Mouse (Mus musculus) lung, adult 2 months (tissue): ENCODE data around the gene Gpc2. TPM values are rescaled to one million over a fixed set of nuclear protein-coding genes. Genes with fewer than 3 reads are reported as not detected.

Experiments used
- DNase-seq: peaks from one replicate; pipeline ENCODE4 v3.0.0; 2022
- H3K4me1 ChIP-seq: fragments of 200-500 bp; 2 replicates; pipeline ENCODE4 v1.6.1; 2011; ENCODE audit warnings: low read length; ENCODE audit not compliant: control insufficient read depth, insufficient read depth
- H3K4me3 ChIP-seq: fragments of 200-500 bp; replicated peaks from 2 replicates; pipeline ENCODE3; 2011; ENCODE audit warnings: low read depth, mild to moderate bottlenecking, control low read depth, low read length; ENCODE audit errors: extremely low read depth
- CTCF ChIP-seq: fragments of 200-500 bp; IDR thresholded peaks from 2 replicates; pipeline ENCODE4 v1.5.1; 2011; ENCODE audit warnings: mild to moderate bottlenecking, low read length, control low read depth; ENCODE audit not compliant: insufficient read depth
- POLR2A ChIP-seq: fragments of 200-500 bp; IDR thresholded peaks from 2 replicates; pipeline ENCODE4 v1.6.1; 2011; ENCODE audit warnings: low read depth, mild to moderate bottlenecking, control low read depth, low read length, borderline replicate concordance; ENCODE audit errors: extremely low read depth
- WGBS: fragments of 180-500 bp; shearing (Covaris S2); methylation state at CpG from one replicate; pipeline ENCODE4 v1.1.7; 2018; 5-methylcytosine and 5-hydroxymethylcytosine counted together
- polyA plus RNA-seq: library from polyadenylated mRNA; depleted of rRNA; stranded (reverse); fragments of >200 nt; gene quantifications from 2 replicates; pipeline ENCODE4 v1.2.3, GENCODE M21; 2012; rRNA removed

The Gpc2 gene
- polyA plus RNA-seq: 4.1 and 6.5 TPM in 2 replicates

DNA sequence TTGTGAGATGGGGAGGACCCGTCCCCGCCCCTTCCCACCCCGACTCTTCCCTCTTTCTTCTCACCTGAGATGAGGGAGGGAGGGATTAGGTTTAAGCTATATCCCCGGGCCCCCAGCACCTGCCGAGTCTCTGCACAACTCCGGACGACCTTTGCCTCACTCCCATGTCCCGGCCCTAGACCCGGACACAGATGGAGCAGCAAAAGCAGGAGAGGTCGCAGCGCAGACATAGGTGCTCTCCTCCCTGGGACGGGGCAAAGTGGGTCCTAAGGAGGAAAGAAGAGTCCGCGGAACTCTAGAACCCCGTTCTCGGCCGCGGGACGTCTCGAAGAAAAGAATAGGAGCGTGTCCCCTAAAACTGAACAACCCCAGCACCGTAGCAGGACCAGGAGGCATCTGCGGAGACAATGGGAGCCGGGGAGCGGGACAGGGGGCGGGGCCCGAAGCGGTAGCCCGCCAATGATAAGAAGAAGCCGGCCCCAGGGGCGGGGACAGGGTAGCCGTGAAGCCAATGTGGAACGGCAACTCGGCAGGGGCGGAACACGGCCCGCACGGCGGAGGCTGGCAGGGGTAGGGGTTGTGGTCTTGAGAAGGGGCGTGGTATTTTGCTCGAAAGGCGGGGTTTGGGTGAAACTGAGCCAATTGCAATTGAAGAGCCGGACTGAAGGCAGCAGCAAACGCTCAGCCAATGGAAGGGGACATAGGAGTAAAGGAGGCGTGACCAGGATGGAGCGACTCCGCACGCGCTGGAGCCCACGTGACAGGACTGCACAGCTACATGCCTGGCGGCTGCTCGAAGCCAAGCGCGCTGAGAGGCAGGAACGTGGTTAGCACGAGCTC lies at the start of gene Gpc2, which contains the start of the genes Gm43720 and Stag3:
Gene Gpc2, minus strand, starts transcription at position 421 of the 840 bp plus-strand sequence.
Gene Gm43720, minus strand, starts transcription at position 374 of the 840 bp plus-strand sequence.
Gene Stag3, plus strand, starts transcription at position 656 of the 840 bp plus-strand sequence.
- no peaks in the 10 kb centered on the region for H3K4me1 ChIP-seq
- peak within 1 kb of the TSS; percentile 24 for H3K4me3 ChIP-seq
- DNase-seq: peak; percentile 69
- TF ChIP-seq CTCF: no peak
- 1% methylated on average over 56 of the region's 56 CpGs for WGBS

- TF ChIP-seq POLR2A (no peak), CTCF (no peak)
- Histone ChIP-seq H3K4me3 (no peak overlapping the region), H3K4me1 (no peaks in the 10 kb centered on the region)
- WGBS: 91% methylated on average over 3 of the region's 3 CpGs
- no peak for DNase-seq
These were observed 33.0 kb upstream of the Gpc2 start for GRCm38 (mm10) chr5:138312795-138313194.

DNA sequence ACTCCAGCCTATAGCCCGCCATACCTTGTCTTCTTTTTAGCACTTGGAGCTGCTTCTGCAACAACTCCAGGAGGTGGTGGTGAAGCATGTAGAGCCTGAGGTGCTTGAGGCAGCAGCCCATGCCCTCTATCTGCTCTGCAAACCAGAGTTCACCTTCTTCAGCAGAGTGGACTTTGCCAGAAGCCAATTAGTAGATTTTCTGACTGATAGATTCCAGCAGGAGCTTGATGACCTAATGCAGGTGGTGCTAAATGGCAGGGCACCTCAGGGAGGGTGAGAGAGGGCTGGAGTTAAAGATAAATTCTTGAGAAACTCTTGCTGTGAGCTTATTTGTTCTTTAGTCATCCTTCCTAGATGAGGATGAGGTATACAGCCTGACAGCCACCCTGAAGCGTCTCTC lies 19.8 kb upstream of the Gpc2 start:
- TF ChIP-seq POLR2A (no peak), CTCF (no peak)
- no peak for DNase-seq
- no peak overlapping the region for H3K4me3 ChIP-seq
- no peaks in the 10 kb centered on the region for H3K4me1 ChIP-seq
- 75% methylated on average over 2 of the region's 2 CpGs for WGBS

- no peak for DNase-seq
- Histone ChIP-seq H3K4me3 (no peak overlapping the region), H3K4me1 (no peaks in the 10 kb centered on the region)
- TF ChIP-seq POLR2A (no peak), CTCF (no peak)
These were observed 14.4 kb upstream of the Gpc2 start for GRCm38 (mm10) chr5:138294158-138294557.

- TF ChIP-seq CTCF: no peak
- no peak for TF ChIP-seq POLR2A
- Histone ChIP-seq H3K4me3 (no peak overlapping the region), H3K4me1 (no peaks in the 10 kb centered on the region)
- DNase-seq: no peak
- 67% methylated on average over 1 of the region's 1 CpGs for WGBS
These were observed 11.8 kb upstream of the Gpc2 start for GRCm38 (mm10) chr5:138291638-138292037.

DNA sequence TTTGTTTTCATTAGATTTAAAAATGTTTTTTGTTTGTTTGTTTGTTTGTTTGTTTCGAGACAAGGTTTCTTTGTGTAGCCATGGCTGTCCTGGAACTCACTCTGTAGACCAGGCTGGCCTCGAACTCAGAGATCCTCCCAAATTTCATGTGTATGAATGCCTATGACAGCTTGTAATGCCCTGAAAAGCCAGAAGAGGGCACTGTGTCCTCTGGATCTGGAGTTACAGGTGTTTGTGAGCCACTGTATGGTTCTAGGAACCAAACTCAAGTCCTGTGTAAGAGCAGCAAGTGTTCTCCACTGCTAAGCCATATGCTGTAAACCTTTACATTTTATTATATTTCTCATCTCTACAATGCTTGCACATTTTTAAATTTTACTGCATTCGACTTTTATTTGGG lies 8.1 kb upstream of the Gpc2 start:
- Histone ChIP-seq H3K4me3 (no peak overlapping the region), H3K4me1 (no peaks in the 10 kb centered on the region)
- WGBS: 70% methylated on average over 3 of the region's 3 CpGs
- DNase-seq: no peak
- TF ChIP-seq CTCF: no peak

DNA sequence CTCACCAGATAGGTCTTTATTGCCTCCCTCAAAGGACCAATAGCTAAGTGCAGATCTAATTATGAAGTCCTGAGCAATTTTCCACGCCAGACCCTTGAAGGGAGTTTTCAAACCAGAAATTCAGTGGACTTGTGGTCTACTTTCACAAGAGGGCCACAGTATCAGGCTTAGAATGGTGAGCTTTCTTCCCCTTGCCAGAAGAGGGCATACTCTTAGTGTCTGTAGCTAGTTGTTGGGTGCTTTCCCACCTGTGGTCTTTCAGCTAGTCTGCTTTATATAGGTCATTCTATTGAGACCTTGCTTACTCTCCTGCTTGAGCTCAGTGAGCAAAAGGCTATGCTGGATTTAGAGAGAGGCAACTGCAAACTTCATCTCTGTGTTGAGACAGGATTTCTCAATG lies 3.7 kb upstream of the Gpc2 start:
- TF ChIP-seq POLR2A (no peak), CTCF (no peak)
- 64% methylated on average over 1 of the region's 1 CpGs for WGBS
- no peak overlapping the region for H3K4me3 ChIP-seq
- no peak for DNase-seq
- H3K4me1 ChIP-seq: no peaks in the 10 kb centered on the region

- 77% methylated on average over 2 of the region's 2 CpGs for WGBS
- no peak overlapping the region for H3K4me3 ChIP-seq
- DNase-seq: no peak
- no peak for TF ChIP-seq CTCF
- TF ChIP-seq POLR2A: no peak
- no peaks in the 10 kb centered on the region for H3K4me1 ChIP-seq
These were observed 2.0 kb upstream of the Gpc2 start for GRCm38 (mm10) chr5:138281798-138282197.

- TF ChIP-seq CTCF (no peak), POLR2A (no peak)
- WGBS: 85% methylated on average over 15 of the region's 15 CpGs
- no peaks in the 10 kb centered on the region for H3K4me1 ChIP-seq
- H3K4me3 ChIP-seq: no peak overlapping the region
- no peak for DNase-seq
These were observed 1.0 kb upstream of the Gpc2 start for GRCm38 (mm10) chr5:138280829-138281228.

GRCm38 (mm10) chr5:138280425-138280768 lies 592 bp upstream of the Gpc2 start:
- H3K4me1 ChIP-seq: no peaks in the 10 kb centered on the region
- peak overlapping the region; percentile 12 for H3K4me3 ChIP-seq
- WGBS: 24% methylated on average over 26 of the region's 26 CpGs
- DNase-seq: no peak
- TF ChIP-seq CTCF (no peak), POLR2A (no peak)
